Mouse (Mus musculus) cerebellum, adult 18-20 months (tissue): ENCODE measurements at regions not wholly inside any gene's neighbourhood (a gene's known extent, or its start where the extent isn't known, plus 50 kb on each side); places are given as distances from the start of the nearest gene placed in this dataset.

Source experiments
- DNase-seq, 2 experiments: peaks; one replicate each; pipeline ENCODE4 v3.0.0; 2021

GRCm38 (mm10) chr6:116901816-116902215, 185.1 kb upstream of the Tmem72 start:
- no peak for DNase-seq

GRCm38 (mm10) chr6:116902371-116902770, 185.7 kb upstream of the Tmem72 start:
- DNase-seq = no peak

- no peak for DNase-seq
Measured at GRCm38 (mm10) chr6:116906426-116907172, 189.9 kb upstream of the Tmem72 start.

- DNase-seq = no peak
Measured at GRCm38 (mm10) chr6:116910607-116911006, 193.9 kb upstream of the Tmem72 start.

- DNase-seq = no peak
Measured at GRCm38 (mm10) chr6:116912161-116912560, 195.4 kb upstream of the Tmem72 start.

- DNase-seq = no peak
Measured at GRCm38 (mm10) chr6:116914073-116914472, 197.4 kb upstream of the Tmem72 start.

GRCm38 (mm10) chr6:116935024-116935423, 218.3 kb upstream of the Tmem72 start:
- no peak for DNase-seq

GRCm38 (mm10) chr6:116941576-116941975, 224.9 kb upstream of the Tmem72 start:
- DNase-seq = no peak

- DNase-seq = no peak
Measured at GRCm38 (mm10) chr6:116942696-116943095, 225.6 kb upstream of the Cxcl12 start.

- no peak for DNase-seq
Measured at GRCm38 (mm10) chr6:116946083-116946732, 222.1 kb upstream of the Cxcl12 start.

- DNase-seq = no peak
Measured at GRCm38 (mm10) chr6:116959611-116960010, 208.7 kb upstream of the Cxcl12 start.

GRCm38 (mm10) chr6:116960641-116961040, 207.7 kb upstream of the Cxcl12 start:
- DNase-seq = no peak

- no peak for DNase-seq
Measured at GRCm38 (mm10) chr6:116966436-116966835, 201.9 kb upstream of the Cxcl12 start.

GRCm38 (mm10) chr6:116969381-116969910, 198.9 kb upstream of the Cxcl12 start:
- DNase-seq = no peak

- DNase-seq = no peak
Measured at GRCm38 (mm10) chr6:116974841-116975240, 193.5 kb upstream of the Cxcl12 start.

- DNase-seq = no peak
Measured at GRCm38 (mm10) chr6:116980349-116980995, 187.9 kb upstream of the Cxcl12 start.

- no peak for DNase-seq
Measured at GRCm38 (mm10) chr6:116985147-116985737, 183.1 kb upstream of the Cxcl12 start.

GRCm38 (mm10) chr6:116986266-116987000, 181.9 kb upstream of the Cxcl12 start:
- no peak for DNase-seq

- DNase-seq = no peak
Measured at GRCm38 (mm10) chr6:116987243-116987642, 181.1 kb upstream of the Cxcl12 start.

GRCm38 (mm10) chr6:116998948-116999682, 169.2 kb upstream of the Cxcl12 start:
- DNase-seq = peak; percentile 74 to 78

- DNase-seq = no peak
Measured at GRCm38 (mm10) chr6:116999940-117000339, 168.4 kb upstream of the Cxcl12 start.
